Mouse (Mus musculus) kidney, embryonic 16.5 days (tissue): Measurements from ENCODE around the gene Mlkl. TPM values are rescaled to one million over a fixed set of nuclear protein-coding genes. Genes with fewer than 3 reads are reported as not detected.
A peak's percentile ranks its signal among the peaks of the same experiment; 100 is the strongest.

ENCODE experiments used
- ATAC-seq: fragments of 200-750 bp; cut with Nextera tagmentation; 2 replicates; pipeline ENCODE4 v1.8.0; 2017; ENCODE audit warnings: moderate TSS enrichment; ENCODE audit not compliant: low FRiP score, low TSS enrichment
- H3K27ac ChIP-seq: fragments of 300-500 bp; sonication (generic); 2 replicates; pipeline ENCODE4 v1.5.1; 2014; ENCODE audit warnings: low read length
- H3K27me3 ChIP-seq: fragments of 300-500 bp; sonication (generic); 2 replicates; pipeline ENCODE4 v1.6.1; 2014; ENCODE audit warnings: low read length, control low read depth, mixed read lengths; ENCODE audit not compliant: insufficient read depth
- H3K36me3 ChIP-seq: fragments of 300-500 bp; sonication (generic); 2 replicates; pipeline ENCODE4 v1.6.1; 2014; ENCODE audit warnings: low read length, control low read depth, mixed read lengths; ENCODE audit not compliant: insufficient read depth
- H3K4me1 ChIP-seq: fragments of 300-500 bp; sonication (generic); 2 replicates; pipeline ENCODE4 v1.6.1; 2014; ENCODE audit warnings: low read length, control low read depth, mixed read lengths; ENCODE audit not compliant: insufficient read depth
- H3K4me2 ChIP-seq: fragments of 300-500 bp; sonication (generic); replicated peaks from 2 replicates; pipeline ENCODE4 v1.6.1; 2014; ENCODE audit warnings: low read depth, low read length
- H3K4me3 ChIP-seq: fragments of 300-500 bp; sonication (generic); 2 replicates; pipeline ENCODE4 v1.5.1; 2014; ENCODE audit warnings: mild to moderate bottlenecking, low read length
- H3K9ac ChIP-seq: fragments of 300-500 bp; sonication (generic); replicated peaks from 2 replicates; pipeline ENCODE4 v1.6.1; 2014; ENCODE audit warnings: low read length
- H3K9me3 ChIP-seq: fragments of 300-500 bp; sonication (generic); 2 replicates; pipeline ENCODE4 v1.6.1; 2016; ENCODE audit warnings: low read length, control low read depth
- WGBS: fragments of 180-500 bp; shearing (Covaris S2); extraction: QIAGEN DNeasy Blood & Tissue Kit; methylation state at CpG from one replicate; pipeline ENCODE4 v1.1.7; 2014; 5-methylcytosine and 5-hydroxymethylcytosine counted together
- polyA plus RNA-seq: library from polyadenylated mRNA; unstranded; fragments of >200 nt; fragmentation: Nextera tagmentation; extraction: Ambion mirVana; gene quantifications from 2 replicates; pipeline ENCODE4 v1.2.1, GENCODE M21; 2015

Gene Mlkl
- 1.8 and 2.5 TPM in 2 replicates for polyA plus RNA-seq

DNA sequence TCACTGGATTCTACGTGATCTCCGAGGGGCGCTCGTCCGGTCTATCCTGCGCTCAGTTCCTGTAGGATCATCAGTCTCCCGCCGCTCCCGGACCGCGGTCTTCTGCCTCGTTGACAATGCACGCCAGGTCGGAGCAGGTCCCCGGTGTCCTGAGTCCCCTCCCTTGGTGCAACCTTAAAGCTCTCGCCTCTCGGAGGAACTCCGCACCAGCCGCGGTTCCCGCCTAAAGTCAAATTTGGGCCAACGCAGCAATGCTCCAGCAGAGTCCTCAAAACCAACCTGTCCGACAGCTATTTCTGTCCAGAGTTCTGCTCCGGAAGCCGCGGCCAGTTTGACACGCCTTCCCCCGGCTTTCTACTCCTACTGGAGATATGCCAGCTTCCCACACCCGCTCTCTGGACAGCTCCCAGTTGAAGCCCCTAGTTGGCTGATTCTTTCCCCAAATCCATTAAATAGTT is at the start of gene Mlkl:
Gene Mlkl (minus strand): TSS at position 288 of the 458 bp plus-strand sequence.
- Histone ChIP-seq H3K4me1 (peaks cover 8% of the 10 kb centered on the region), H3K27me3 (no peaks in the 10 kb centered on the region), H3K27ac (no peak within 1 kb of the TSS), H3K4me2 (peak within 1 kb of the TSS; percentile 95), H3K9me3 (no peaks in the 10 kb centered on the region), H3K9ac (peak within 1 kb of the TSS; percentile 64), H3K4me3 (peak within 1 kb of the TSS; percentile 58), H3K36me3 (no peaks in the 10 kb centered on the region)
- WGBS = under 1% methylated on average over 29 of the region's 29 CpGs
- ATAC-seq = peak; percentile 70

DNA sequence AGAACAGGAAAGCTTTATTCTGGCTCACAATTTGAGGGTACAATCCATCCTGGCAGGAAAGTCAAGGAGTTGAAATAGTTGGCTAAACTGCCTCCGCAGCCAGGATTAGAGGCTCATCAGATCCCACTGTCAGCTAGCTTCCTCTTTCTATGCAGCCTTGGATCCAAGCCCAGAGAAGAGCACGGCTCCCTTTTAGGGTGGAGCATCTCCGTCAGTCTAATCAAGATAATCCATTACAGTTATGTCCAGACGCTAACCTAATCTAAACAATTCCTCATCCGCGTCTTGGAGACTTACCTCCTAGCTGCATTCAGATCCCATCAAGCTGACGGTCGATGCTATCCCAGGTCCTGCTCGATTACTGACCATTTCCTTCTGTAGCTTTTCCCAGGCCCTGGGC is 47.9 kb upstream of the Mlkl start:
- 52% methylated on average over 9 of the region's 9 CpGs for WGBS
- no peak for ATAC-seq

GRCm38 (mm10) chr8:111384628-111385027 is 46.7 kb upstream of the Mlkl start:
- WGBS = 32% methylated on average over 2 of the region's 2 CpGs
- Histone ChIP-seq H3K4me3 (no peak overlapping the region), H3K4me2 (0 out of 2 replicates have a peak overlapping the region, but pooled peaks have one; percentile 3), H3K9me3 (no peaks in the 10 kb centered on the region), H3K27ac (no peak overlapping the region), H3K9ac (no peak overlapping the region), H3K4me1 (no peaks in the 10 kb centered on the region), H3K27me3 (no peaks in the 10 kb centered on the region), H3K36me3 (no peaks in the 10 kb centered on the region)
- ATAC-seq = peak; percentile 86; the same call in 1 of the 2 replicates

More for the DNA sequence above, 47.9 kb upstream of the Mlkl start:
- H3K27ac ChIP-seq = no peak overlapping the region
- no peak overlapping the region for H3K4me3 ChIP-seq
- H3K4me1 ChIP-seq = no peaks in the 10 kb centered on the region
- no peaks in the 10 kb centered on the region for H3K9me3 ChIP-seq
- peaks cover 5% of the 10 kb centered on the region; the same call in 1 of the 2 replicates for H3K27me3 ChIP-seq
- H3K4me2 ChIP-seq = no peak overlapping the region
- no peak overlapping the region for H3K9ac ChIP-seq
- H3K36me3 ChIP-seq = no peaks in the 10 kb centered on the region

- Histone ChIP-seq H3K9ac (no peak overlapping the region), H3K4me2 (no peak overlapping the region), H3K4me3 (no peak overlapping the region), H3K27me3 (no peaks in the 10 kb centered on the region), H3K4me1 (no peaks in the 10 kb centered on the region), H3K36me3 (no peaks in the 10 kb centered on the region), H3K27ac (no peak overlapping the region), H3K9me3 (no peaks in the 10 kb centered on the region)
- 63% methylated on average over 6 of the region's 6 CpGs for WGBS
- ATAC-seq = no peak
Measured at GRCm38 (mm10) chr8:111375192-111375591, 37.2 kb upstream of the Mlkl start.

GRCm38 (mm10) chr8:111369711-111370110 is 31.7 kb upstream of the Mlkl start:
- Histone ChIP-seq H3K4me3 (no peak overlapping the region), H3K36me3 (no peaks in the 10 kb centered on the region)
- WGBS = 81% methylated on average over 9 of the region's 9 CpGs

DNA sequence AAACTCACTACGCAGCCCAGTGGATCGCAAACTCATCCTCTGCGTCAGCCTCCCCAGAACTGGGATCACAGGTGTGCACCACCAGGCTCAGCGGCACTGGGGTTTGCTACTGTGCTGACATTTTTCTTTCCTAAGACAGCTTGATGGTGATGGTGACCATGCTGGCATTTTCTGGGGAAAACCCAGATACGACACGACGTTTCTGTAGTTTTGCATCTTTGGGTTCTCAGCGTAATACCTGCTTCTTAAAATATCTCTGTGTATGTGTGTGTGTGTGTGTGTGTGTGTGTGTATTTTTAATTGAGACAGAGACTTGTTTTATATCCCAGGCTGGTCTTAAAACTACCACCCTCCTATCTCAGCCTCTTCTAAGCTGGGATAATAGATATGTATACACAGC is 29.4 kb upstream of the Mlkl start:
- H3K27me3 ChIP-seq = no peaks in the 10 kb centered on the region
- no peak for ATAC-seq

More at GRCm38 (mm10) chr8:111369711-111370110, 31.7 kb upstream of the Mlkl start:
- Histone ChIP-seq H3K9me3 (no peaks in the 10 kb centered on the region), H3K27me3 (no peaks in the 10 kb centered on the region), H3K4me2 (no peak overlapping the region), H3K9ac (no peak overlapping the region), H3K4me1 (peaks cover 3% of the 10 kb centered on the region; the same call in 1 of the 2 replicates), H3K27ac (no peak overlapping the region)
- no peak for ATAC-seq

GRCm38 (mm10) chr8:111366610-111367234 is 28.7 kb upstream of the Mlkl start:
- WGBS = 31% methylated on average over 14 of the region's 14 CpGs
- ATAC-seq = peak; percentile 63; the same call in 1 of the 2 replicates
- H3K27me3 ChIP-seq = no peaks in the 10 kb centered on the region
- peak overlapping the region; percentile 53 for H3K9ac ChIP-seq
- H3K27ac ChIP-seq = no peak overlapping the region
- no peak overlapping the region for H3K4me3 ChIP-seq
- peak overlapping the region; percentile 34 for H3K4me2 ChIP-seq
- no peaks in the 10 kb centered on the region for H3K9me3 ChIP-seq
- no peaks in the 10 kb centered on the region for H3K36me3 ChIP-seq
- H3K4me1 ChIP-seq = peaks cover 3% of the 10 kb centered on the region; the same call in 1 of the 2 replicates

More for the DNA sequence above, 29.4 kb upstream of the Mlkl start:
- WGBS = 75% methylated on average over 8 of the region's 8 CpGs
- peak overlapping the region; percentile 53; the same call in 1 of the 2 replicates for H3K9ac ChIP-seq
- peaks cover 3% of the 10 kb centered on the region; the same call in 1 of the 2 replicates for H3K4me1 ChIP-seq
- H3K9me3 ChIP-seq = no peaks in the 10 kb centered on the region
- H3K27ac ChIP-seq = no peak overlapping the region
- no peak overlapping the region for H3K4me3 ChIP-seq
- H3K36me3 ChIP-seq = no peaks in the 10 kb centered on the region
- peak overlapping the region; percentile 34 for H3K4me2 ChIP-seq

- ATAC-seq = no peak
- H3K9ac ChIP-seq = no peak overlapping the region
- no peaks in the 10 kb centered on the region for H3K9me3 ChIP-seq
- H3K36me3 ChIP-seq = no peaks in the 10 kb centered on the region
- H3K4me1 ChIP-seq = peaks cover 9% of the 10 kb centered on the region
- WGBS = 73% methylated on average over 8 of the region's 8 CpGs
- no peak overlapping the region for H3K4me3 ChIP-seq
- no peaks in the 10 kb centered on the region for H3K27me3 ChIP-seq
- no peak overlapping the region for H3K27ac ChIP-seq
- no peak overlapping the region for H3K4me2 ChIP-seq
Measured at GRCm38 (mm10) chr8:111363489-111363888, 25.5 kb upstream of the Mlkl start.

DNA sequence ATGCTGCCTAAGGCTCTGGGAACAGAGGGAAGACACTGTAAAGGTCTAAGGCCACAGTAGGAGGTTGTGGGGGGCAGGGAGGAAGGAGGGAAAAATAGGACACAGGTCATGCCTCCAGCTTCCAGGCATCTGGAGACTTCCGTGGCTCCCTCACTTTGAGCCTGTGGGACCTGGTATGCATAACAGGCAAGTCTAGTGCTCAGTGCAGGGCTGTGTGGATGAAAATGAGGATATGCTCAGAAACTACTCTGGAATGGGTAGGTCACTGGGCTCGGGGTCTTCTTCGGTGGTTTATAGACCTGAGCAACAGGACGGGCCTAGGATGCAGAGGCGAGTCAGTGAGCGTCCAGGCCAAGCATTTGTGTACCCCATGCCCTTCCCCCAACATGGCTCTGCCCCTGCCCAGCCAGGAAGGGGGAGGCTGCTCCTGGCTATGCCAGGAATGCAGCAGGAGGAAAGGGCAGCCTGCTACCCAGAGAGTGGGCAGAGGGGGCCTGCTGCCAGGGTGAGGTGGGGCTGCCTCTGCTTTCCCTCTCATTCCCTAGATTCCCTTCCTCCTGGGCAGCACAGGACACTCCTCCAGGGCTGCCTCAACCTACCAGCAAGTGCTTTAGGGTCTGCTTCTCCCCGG is 22.7 kb upstream of the Mlkl start:
- H3K4me2 ChIP-seq = no peak overlapping the region
- H3K4me1 ChIP-seq = peaks cover 6% of the 10 kb centered on the region
- H3K9ac ChIP-seq = no peak overlapping the region
- ATAC-seq = peak; percentile 79
- no peaks in the 10 kb centered on the region for H3K9me3 ChIP-seq
- H3K4me3 ChIP-seq = no peak overlapping the region
- WGBS = 55% methylated on average over 7 of the region's 7 CpGs
- no peak overlapping the region for H3K27ac ChIP-seq
- no peaks in the 10 kb centered on the region for H3K27me3 ChIP-seq
- no peaks in the 10 kb centered on the region for H3K36me3 ChIP-seq

- WGBS = 71% methylated on average over 5 of the region's 5 CpGs
- Histone ChIP-seq H3K4me2 (no peak overlapping the region), H3K27ac (no peak overlapping the region)
Measured at GRCm38 (mm10) chr8:111359936-111360335, 22.0 kb upstream of the Mlkl start.

More at GRCm38 (mm10) chr8:111359936-111360335, 22.0 kb upstream of the Mlkl start:
- Histone ChIP-seq H3K27me3 (no peaks in the 10 kb centered on the region), H3K9me3 (no peaks in the 10 kb centered on the region), H3K36me3 (no peaks in the 10 kb centered on the region), H3K9ac (no peak overlapping the region), H3K4me1 (peaks cover 6% of the 10 kb centered on the region), H3K4me3 (no peak overlapping the region)
- ATAC-seq = no peak
